Mouse (Mus musculus) hindbrain, embryonic 10.5 days (tissue): ENCODE measurements around the gene Maml2. TPM values are rescaled to one million over a fixed set of nuclear protein-coding genes. Genes with fewer than 3 reads are reported as not detected.
A peak's percentile ranks its signal among the peaks of the same experiment; 100 is the strongest.

ENCODE experiments used
- DNase-seq: peaks from one replicate; pipeline ENCODE4 v3.0.0-alpha.2; 2017; ENCODE audit warnings: low spot score
- H3K27ac ChIP-seq: fragments of 300-500 bp; sonication (generic); 2 replicates; pipeline ENCODE4 v1.5.1; 2016; ENCODE audit warnings: mild to moderate bottlenecking, moderate library complexity
- H3K27me3 ChIP-seq: fragments of 300-500 bp; sonication (generic); 2 replicates; pipeline ENCODE4 v1.6.1; 2016; ENCODE audit warnings: mild to moderate bottlenecking; ENCODE audit not compliant: poor library complexity, insufficient read depth, severe bottlenecking
- H3K36me3 ChIP-seq: fragments of 300-500 bp; sonication (generic); 2 replicates; pipeline ENCODE4 v1.6.1; 2016; ENCODE audit warnings: mild to moderate bottlenecking, moderate library complexity
- H3K4me1 ChIP-seq: fragments of 300-500 bp; sonication (generic); replicated peaks from 2 replicates; pipeline ENCODE4 v1.6.1; 2016; ENCODE audit warnings: mild to moderate bottlenecking
- H3K4me3 ChIP-seq: fragments of 300-500 bp; sonication (generic); 2 replicates; pipeline ENCODE4 v1.5.1; 2016; ENCODE audit warnings: mild to moderate bottlenecking, moderate library complexity
- H3K9me3 ChIP-seq: fragments of 300-500 bp; sonication (generic); 2 replicates; pipeline ENCODE4 v1.6.1; 2016; ENCODE audit warnings: mild to moderate bottlenecking, moderate library complexity
- WGBS: fragments of 180-500 bp; shearing (Covaris S2); methylation state at CpG from one replicate; pipeline ENCODE4 v1.1.7; 2016; 5-methylcytosine and 5-hydroxymethylcytosine counted together
- polyA plus RNA-seq: library from polyadenylated mRNA; unstranded; fragments of >200 nt; fragmentation: Nextera tagmentation; extraction: Ambion mirVana; gene quantifications from 2 replicates; pipeline ENCODE4 v1.2.1, GENCODE M21; 2016

Maml2 gene
- polyA plus RNA-seq, 1 experiment from 2014 or later: 10.0 TPM

DNA sequence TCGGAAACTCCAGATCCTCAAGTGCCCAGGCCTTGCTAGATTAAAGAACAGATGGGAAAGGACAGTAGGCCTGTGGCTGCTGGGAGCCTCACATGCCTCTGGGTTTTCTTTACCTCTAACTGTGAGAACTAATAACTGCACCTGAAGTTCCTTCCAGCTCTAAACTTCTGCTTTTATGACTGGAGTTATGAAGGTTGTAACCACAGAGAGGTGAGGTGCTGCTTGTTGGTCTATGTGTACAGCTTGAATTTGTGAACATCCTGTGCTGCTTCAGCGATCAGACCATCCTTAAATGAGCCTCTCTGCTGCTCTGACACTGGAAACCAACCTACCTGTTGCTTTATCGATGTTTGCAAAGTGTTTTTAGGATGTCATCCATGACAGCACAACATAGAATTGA lies 258.9 kb downstream of the Maml2 start:
- DNase-seq: no peak
- no peaks in the 10 kb centered on the region for H3K9me3 ChIP-seq
- H3K27me3 ChIP-seq: no peaks in the 10 kb centered on the region
- no peak overlapping the region for H3K27ac ChIP-seq
- H3K4me1 ChIP-seq: peaks cover 18% of the 10 kb centered on the region
- no peaks in the 10 kb centered on the region for H3K36me3 ChIP-seq
- WGBS: 91% methylated on average over 3 of the region's 3 CpGs
- H3K4me3 ChIP-seq: no peak overlapping the region

DNA sequence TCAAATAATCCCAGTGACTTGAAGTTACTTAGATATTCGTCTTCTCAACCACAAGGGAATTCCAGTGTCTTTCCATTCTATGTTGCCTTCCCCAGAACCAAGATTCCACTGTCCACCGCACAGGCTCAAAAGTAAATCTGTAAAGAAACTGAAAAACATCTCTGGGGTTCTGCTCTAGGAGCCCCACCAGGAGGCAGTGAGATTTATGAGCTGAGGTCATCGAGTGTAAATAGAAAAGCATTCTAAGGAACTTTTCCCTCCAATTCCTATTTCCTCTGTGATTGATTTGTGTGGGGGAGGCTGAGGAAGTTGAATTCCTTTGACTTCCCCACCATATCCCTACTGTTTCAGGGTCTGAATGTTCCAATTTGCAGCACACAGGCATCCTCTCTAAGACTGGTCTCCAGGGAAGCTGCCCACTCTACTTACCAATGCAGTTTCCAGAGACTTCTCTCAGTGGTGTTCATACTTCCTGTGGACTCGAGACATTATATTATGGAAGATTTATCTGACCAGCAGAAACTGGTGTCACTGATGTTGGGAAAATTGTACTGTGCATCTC lies 261.1 kb downstream of the Maml2 start:
- Histone ChIP-seq H3K27ac (no peak overlapping the region), H3K9me3 (no peaks in the 10 kb centered on the region), H3K4me1 (peaks cover 26% of the 10 kb centered on the region), H3K27me3 (no peaks in the 10 kb centered on the region), H3K4me3 (no peak overlapping the region), H3K36me3 (no peaks in the 10 kb centered on the region)
- DNase-seq: no peak
- WGBS: 80% methylated on average over 4 of the region's 4 CpGs

DNA sequence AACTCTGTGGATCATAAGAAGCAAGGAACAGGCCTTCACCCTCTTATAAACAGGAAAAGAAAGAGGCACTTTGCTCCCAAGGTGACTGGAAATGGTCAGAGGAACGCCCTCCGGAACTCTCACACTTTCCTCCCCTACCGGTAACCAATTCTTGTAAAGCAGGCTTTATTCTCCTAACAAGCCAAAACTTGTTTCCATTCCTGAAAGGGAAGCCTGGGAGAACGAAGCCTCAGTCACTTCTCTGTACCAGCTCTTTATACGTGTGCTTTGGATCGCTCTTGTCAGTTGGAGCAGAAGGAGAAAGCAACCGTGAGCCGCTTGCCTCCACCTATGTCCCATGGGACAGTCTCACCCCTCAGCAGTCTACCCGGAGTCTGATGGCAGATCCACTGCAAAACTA lies 262.9 kb downstream of the Maml2 start:
- H3K27ac ChIP-seq: no peak overlapping the region
- H3K4me3 ChIP-seq: no peak overlapping the region
- DNase-seq: no peak
- H3K4me1 ChIP-seq: peaks cover 40% of the 10 kb centered on the region
- H3K9me3 ChIP-seq: no peaks in the 10 kb centered on the region
- H3K36me3 ChIP-seq: no peaks in the 10 kb centered on the region
- whole genome bisulfite sequencing: 86% methylated on average over 9 of the region's 9 CpGs
- H3K27me3 ChIP-seq: no peaks in the 10 kb centered on the region

DNA sequence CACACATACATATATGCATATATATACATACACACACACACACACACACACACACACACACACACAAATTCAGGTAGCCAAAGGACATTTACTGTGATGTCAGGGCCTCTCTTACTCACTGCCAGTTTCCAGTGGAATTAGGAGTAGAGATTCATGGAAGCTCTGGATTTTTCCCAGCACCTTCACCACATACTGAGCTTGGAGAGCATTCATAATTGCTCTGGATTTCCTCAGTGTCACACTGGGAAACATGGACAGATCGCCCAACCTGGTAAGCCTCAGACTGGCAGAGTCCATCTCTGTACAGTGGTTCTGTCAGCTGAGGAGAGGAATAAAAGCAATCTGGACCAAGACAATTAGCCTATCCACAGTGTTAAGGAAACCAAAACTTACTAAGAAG lies 263.6 kb downstream of the Maml2 start:
- Histone ChIP-seq H3K27me3 (no peaks in the 10 kb centered on the region), H3K9me3 (no peaks in the 10 kb centered on the region), H3K27ac (no peak overlapping the region), H3K4me1 (peaks cover 34% of the 10 kb centered on the region), H3K36me3 (no peaks in the 10 kb centered on the region), H3K4me3 (no peak overlapping the region)
- WGBS: 97% methylated on average over 1 of the region's 1 CpGs
- no peak for DNase-seq

DNA sequence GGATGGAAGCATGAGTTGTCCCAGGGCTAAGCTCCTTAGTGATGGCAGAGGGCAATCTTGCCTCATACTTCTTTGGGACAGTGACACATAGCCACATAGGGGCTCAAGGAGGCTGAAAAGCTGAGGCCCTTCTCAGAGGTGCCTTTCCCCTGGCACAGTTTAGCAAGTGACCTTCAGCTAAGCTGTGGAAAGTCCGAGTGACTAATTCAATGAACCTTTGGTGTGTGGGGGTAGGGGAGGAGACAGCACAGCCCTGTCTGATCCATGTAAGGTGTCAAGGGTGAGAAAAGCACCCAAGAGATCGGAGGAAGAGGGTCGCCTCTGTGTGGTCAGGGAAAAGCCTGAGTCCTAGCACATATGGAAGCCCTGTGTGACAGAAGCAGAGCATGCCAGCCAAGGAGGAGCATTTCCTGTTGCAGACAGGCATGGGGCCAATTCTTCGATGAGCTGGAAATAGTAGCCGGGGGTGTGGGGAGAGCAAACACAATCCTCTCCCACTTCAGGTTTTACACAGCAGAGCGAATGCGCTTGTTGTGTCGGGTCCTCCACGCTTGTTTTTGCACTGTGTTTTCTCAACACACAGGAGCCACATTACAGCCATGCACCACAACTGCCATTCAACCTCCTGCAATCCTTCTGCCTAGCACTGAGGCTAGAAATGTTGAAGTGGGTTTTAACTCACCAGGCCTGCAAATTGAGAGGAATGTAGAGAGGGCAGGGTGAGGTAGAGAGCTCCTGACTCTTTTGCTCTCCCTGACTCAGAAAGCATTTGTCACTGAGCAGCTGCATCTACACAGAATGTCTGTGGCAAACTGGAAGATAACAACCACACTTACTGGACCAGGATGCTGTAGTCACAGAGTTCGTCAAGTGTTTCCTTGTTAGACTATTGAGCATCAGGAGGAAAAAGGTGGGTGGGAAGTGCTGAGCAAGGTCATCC lies 266.0 kb downstream of the Maml2 start:
- H3K4me3 ChIP-seq: no peak overlapping the region
- no peaks in the 10 kb centered on the region for H3K9me3 ChIP-seq
- peak overlapping the region; percentile 45; the same call in 1 of the 2 replicates for H3K27ac ChIP-seq
- no peaks in the 10 kb centered on the region for H3K27me3 ChIP-seq
- peaks cover 32% of the 10 kb centered on the region for H3K4me1 ChIP-seq
- 75% methylated on average over 10 of the region's 10 CpGs for WGBS
- DNase-seq: no peak
- no peaks in the 10 kb centered on the region for H3K36me3 ChIP-seq

DNA sequence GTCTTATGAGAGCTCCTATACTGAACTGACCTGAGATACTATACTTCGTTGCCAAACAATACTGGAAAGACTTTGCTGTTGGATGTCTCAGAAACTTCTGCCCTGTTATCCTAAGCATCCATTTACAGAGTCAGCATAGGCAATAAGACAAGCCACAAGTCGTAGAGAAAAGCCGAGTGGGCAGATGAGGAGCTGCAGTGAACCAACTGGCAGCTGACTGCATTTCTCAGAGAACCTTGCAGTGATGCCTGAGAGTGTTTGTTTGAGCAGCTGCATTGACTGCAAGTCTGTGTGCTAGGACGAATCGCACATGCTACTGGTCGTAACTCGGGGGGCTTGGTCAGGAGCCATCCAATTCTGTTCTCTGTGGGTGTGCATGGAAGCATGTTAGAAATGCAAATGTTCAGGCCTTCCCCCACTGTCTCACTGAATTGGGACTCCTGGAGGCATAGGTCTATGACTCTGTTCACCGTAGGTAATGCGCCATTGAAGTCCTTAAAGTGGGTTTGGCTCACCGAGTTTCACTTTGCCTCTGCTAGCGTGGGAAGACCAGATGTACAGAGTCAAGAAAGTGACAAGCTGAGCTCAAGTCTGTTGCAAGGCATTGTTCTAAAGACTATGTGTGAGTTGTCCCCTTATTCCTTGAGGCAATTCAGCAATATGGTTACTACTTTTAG lies 267.7 kb downstream of the Maml2 start:
- DNase-seq: no peak
- Histone ChIP-seq H3K4me1 (peaks cover 28% of the 10 kb centered on the region), H3K27me3 (no peaks in the 10 kb centered on the region), H3K4me3 (no peak overlapping the region), H3K27ac (no peak overlapping the region; the same call in 1 of the 2 replicates), H3K36me3 (no peaks in the 10 kb centered on the region), H3K9me3 (no peaks in the 10 kb centered on the region)
- WGBS: 57% methylated on average over 11 of the region's 11 CpGs

DNA sequence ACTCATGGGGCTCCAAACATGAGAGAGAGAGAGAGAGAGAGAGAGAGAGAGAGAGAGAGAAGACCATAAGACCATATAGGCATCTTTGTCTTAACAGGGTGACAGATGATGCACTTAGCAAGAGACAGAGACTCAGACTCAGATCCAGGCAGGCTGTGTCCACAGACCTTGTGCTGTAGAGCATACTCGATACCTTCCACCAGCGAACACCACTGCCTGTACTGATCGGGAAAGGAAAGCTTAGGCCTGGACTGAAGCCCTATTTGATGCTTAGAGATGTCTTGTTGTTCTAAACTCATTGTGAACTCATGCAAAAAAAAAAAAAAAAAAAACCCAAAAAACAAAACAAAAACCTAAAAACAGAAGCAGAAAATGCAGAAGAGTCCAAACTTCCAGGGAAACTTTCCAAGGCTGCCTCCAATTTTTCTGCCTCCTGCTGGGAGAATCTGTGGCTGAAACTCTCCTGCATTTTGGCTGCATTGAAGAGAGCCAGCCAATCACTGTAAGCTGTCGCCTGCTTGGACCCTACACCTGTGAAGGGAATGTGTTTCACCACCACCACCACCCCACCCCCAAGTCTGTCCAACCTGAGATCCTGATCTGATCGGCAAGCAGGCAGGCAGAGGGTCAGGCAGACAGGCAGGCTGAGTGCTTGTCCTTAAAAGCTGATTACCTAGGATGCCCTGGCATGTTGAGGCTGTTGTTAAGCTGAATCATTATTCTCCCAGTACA lies 268.6 kb downstream of the Maml2 start:
- Histone ChIP-seq H3K36me3 (no peaks in the 10 kb centered on the region), H3K27ac (no peak overlapping the region), H3K9me3 (no peaks in the 10 kb centered on the region), H3K27me3 (no peaks in the 10 kb centered on the region), H3K4me3 (no peak overlapping the region), H3K4me1 (peaks cover 28% of the 10 kb centered on the region)
- 87% methylated on average over 5 of the region's 5 CpGs for WGBS
- no peak for DNase-seq

DNA sequence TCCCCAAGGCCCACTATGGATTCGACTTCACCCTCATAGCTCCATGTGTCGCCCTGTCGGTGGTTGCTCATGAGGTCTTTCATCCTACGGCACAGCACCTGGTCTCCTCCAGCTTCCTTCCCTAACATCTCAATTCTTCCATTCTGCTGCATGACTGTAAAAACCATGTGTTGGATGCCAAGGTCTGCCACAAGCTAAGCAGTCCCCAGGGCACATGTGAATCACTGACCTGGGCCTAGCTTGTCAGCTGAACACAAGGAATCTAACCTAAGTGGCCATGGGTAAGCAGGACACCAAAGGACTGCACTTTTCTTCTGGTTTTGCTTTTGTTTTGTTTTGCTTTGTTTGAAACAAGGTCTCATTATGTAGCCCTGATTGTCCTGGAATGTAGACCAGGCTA lies 271.3 kb downstream of the Maml2 start:
- no peak overlapping the region for H3K4me3 ChIP-seq
- no peak for DNase-seq
- H3K4me1 ChIP-seq: peaks cover 19% of the 10 kb centered on the region
- H3K36me3 ChIP-seq: no peaks in the 10 kb centered on the region
- H3K27me3 ChIP-seq: no peaks in the 10 kb centered on the region
- 92% methylated on average over 4 of the region's 4 CpGs for WGBS
- peaks cover 9% of the 10 kb centered on the region; the same call in 1 of the 2 replicates for H3K9me3 ChIP-seq
- H3K27ac ChIP-seq: no peak overlapping the region

DNA sequence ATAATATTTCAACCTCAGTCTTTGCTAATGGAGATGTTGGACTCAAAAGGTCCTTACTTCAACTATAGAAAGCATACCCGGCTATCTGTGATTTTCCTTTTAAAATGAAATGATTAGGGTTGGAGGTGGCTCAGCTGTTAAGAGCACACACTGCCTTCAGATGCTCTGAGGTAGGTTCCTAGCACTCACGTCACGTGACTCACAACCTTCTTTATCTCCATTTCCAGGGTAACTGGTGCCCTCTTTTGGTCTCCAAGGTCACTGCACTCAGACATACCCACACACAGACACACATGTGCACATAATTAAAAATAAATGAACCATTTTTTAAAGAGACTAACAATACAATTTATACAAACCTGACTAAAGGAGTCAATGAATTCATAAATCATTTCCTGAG lies 275.1 kb downstream of the Maml2 start:
- H3K27me3 ChIP-seq: no peaks in the 10 kb centered on the region
- H3K9me3 ChIP-seq: peaks cover 9% of the 10 kb centered on the region; the same call in 1 of the 2 replicates
- WGBS: 94% methylated on average over 3 of the region's 3 CpGs
- H3K27ac ChIP-seq: no peak overlapping the region
- H3K4me3 ChIP-seq: no peak overlapping the region
- H3K36me3 ChIP-seq: no peaks in the 10 kb centered on the region
- peaks cover 26% of the 10 kb centered on the region for H3K4me1 ChIP-seq
- DNase-seq: no peak

DNA sequence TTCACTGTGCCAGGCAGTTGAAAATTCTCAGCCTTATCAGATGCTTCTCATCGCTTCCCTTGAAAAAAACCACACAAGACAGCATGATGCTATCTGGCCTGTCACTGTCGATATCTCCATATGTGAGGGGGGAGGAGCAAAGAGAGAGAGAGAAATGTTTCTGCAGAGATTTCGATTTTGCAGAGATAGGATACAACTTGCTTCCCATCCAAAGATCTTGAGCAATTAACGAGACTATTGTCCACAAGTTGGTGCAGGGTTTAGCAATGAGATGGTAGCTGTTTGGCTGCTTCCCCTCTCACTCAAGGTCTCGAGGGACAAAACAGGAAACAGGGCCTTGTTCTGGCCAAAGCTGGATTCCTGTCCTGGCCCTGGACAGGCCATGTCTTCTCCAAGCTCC lies 276.3 kb downstream of the Maml2 start:
- WGBS: 78% methylated on average over 5 of the region's 5 CpGs
- Histone ChIP-seq H3K4me3 (no peak overlapping the region), H3K4me1 (peaks cover 30% of the 10 kb centered on the region), H3K36me3 (no peaks in the 10 kb centered on the region), H3K9me3 (peaks cover 9% of the 10 kb centered on the region; the same call in 1 of the 2 replicates), H3K27ac (no peak overlapping the region), H3K27me3 (no peaks in the 10 kb centered on the region)
- no peak for DNase-seq

DNA sequence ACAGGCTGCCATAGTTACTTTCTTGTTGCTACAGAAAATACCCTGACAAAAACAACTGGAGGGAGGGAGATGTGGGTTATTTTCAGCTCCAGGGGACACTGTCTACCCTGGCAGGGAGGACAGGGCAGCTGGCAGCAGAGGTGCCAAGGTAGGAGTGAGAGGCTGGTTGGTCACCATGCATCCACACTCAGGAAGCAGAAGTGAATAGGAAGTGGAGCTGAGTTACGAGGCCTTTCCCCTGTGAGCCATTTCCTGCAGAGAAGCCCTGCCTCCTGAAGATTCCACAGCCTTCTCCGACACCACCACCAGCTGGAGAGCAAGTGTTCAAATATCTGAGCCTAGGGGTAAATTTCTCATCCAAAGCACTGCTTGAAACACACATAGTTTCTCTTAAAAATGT lies 277.2 kb downstream of the Maml2 start:
- no peak overlapping the region for H3K27ac ChIP-seq
- peaks cover 30% of the 10 kb centered on the region for H3K4me1 ChIP-seq
- H3K27me3 ChIP-seq: no peaks in the 10 kb centered on the region
- H3K36me3 ChIP-seq: no peaks in the 10 kb centered on the region
- no peak for DNase-seq
- WGBS: 67% methylated on average over 2 of the region's 2 CpGs
- H3K4me3 ChIP-seq: no peak overlapping the region
- H3K9me3 ChIP-seq: peaks cover 9% of the 10 kb centered on the region; the same call in 1 of the 2 replicates

DNA sequence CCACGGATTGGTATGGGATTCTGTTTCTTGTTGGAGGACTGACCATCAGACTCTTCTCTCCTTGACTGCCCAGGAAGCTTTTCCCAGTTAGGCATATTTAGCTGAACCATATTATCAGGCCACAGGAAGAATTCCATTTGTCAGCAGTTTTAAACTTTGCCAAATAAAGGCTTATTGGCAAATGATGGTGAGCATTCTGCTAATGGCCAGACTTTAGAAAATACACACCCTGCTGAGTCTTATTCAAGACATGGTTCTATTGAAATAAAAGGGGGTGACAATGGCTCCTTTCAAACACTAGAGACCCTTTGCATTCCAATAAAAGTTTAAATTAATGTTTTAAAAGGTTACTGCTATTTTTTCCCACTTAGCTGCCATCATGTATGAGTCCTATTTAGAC lies 279.4 kb downstream of the Maml2 start:
- WGBS: 69% methylated on average over 1 of the region's 1 CpGs

More for the DNA sequence above, 279.4 kb downstream of the Maml2 start:
- H3K27ac ChIP-seq: no peak overlapping the region
- peaks cover 8% of the 10 kb centered on the region; the same call in 1 of the 2 replicates for H3K9me3 ChIP-seq
- no peaks in the 10 kb centered on the region for H3K27me3 ChIP-seq
- H3K36me3 ChIP-seq: no peaks in the 10 kb centered on the region
- H3K4me1 ChIP-seq: peaks cover 30% of the 10 kb centered on the region
- no peak for DNase-seq
- H3K4me3 ChIP-seq: no peak overlapping the region
